Comparison of ENCODE assay signal across 9 mouse cellular contexts in the genomic region with DNA sequence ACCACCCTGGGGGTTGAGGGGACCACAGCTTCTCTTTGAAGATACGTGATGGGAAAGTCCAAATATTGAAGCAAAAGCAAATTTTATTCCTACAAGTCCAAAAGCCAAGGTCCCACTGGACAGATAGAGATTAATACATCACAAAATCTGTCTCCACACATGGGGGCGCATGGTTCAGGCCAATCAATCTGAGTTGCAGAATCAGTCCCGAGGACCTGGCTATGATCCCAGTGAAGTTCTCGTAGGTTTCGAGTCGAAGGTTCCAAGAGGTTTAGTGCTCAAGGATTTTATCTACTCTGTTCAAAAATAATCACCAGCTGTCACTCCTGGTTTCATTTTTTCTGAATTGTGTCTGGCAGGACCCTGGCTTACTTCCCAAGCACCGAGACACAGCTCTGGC. TPM values are rescaled to one million over a fixed set of nuclear protein-coding genes. Genes with fewer than 3 reads are reported as not detected.
A peak's percentile ranks its signal among the peaks of the same experiment; 100 is the strongest.
DNase-seq lines count a peak whose midpoint lies in the region; ATAC-seq lines count a peak whose summit lies in the region.
"Had no signal": no experiment of that assay in that cellular context is flagged by ENCODE, and none has a peak within 500 bp of the region (broad histone marks: within the 10 kb centered on the region; RNA-seq: fewer than 3 reads in every experiment).

No protein-coding gene starts in this region.

- H3K9ac ChIP-seq in heart, embryonic 12.5 days, result no peak overlapping the region
- no peak overlapping the region for H3K9ac ChIP-seq in hindbrain, embryonic 12.5 days
- peak overlapping the region; percentile 46; the same call in 1 of the 2 replicates for H3K9ac ChIP-seq in midbrain, embryonic 12.5 days (replicated peaks)

- H3K4me2 ChIP-seq in heart, embryonic 12.5 days, result peak overlapping the region; percentile 81
- peak overlapping the region; percentile 53 for H3K4me2 ChIP-seq in hindbrain, embryonic 12.5 days (replicated peaks)
- H3K4me2 ChIP-seq in midbrain, embryonic 12.5 days (replicated peaks), result peak overlapping the region; percentile 66

- WGBS in heart, embryonic 12.5 days, result 32% methylated on average over 7 of the region's 7 CpGs
- WGBS in hindbrain, embryonic 12.5 days, result 53% methylated on average over 7 of the region's 7 CpGs
- WGBS in midbrain, embryonic 12.5 days, result 49% methylated on average over 7 of the region's 7 CpGs

- no peaks in the 10 kb centered on the region for H3K36me3 ChIP-seq in heart, embryonic 12.5 days
- no peaks in the 10 kb centered on the region for H3K36me3 ChIP-seq in hindbrain, embryonic 12.5 days
- no peaks in the 10 kb centered on the region for H3K36me3 ChIP-seq in midbrain, embryonic 12.5 days

- peaks cover 13% of the 10 kb centered on the region for H3K27me3 ChIP-seq in heart, embryonic 12.5 days (replicated peaks)
- peaks cover 6% of the 10 kb centered on the region for H3K27me3 ChIP-seq in hindbrain, embryonic 12.5 days
- H3K27me3 ChIP-seq in midbrain, embryonic 12.5 days, result peaks cover 35% of the 10 kb centered on the region

- no peak for DNase-seq in heart, postnatal 14 days
- DNase-seq in urinary bladder, adult 2 months (ENCODE audit: low spot score), result no peak
- DNase-seq in adrenal gland, postnatal 25 days, result no peak
- no peak for DNase-seq in frontal cortex, postnatal 25 days (ENCODE audit: low spot score in 2 of 2)

- H3K4me1 ChIP-seq in heart, embryonic 12.5 days (replicated peaks), result peaks cover 35% of the 10 kb centered on the region
- peaks cover 16% of the 10 kb centered on the region for H3K4me1 ChIP-seq in brown adipose tissue, adult 24 weeks (ENCODE audit: control insufficient read depth, insufficient read depth, insufficient read length, low read length)
- peaks cover 21% of the 10 kb centered on the region for H3K4me1 ChIP-seq in hindbrain, embryonic 12.5 days
- peaks cover 27% of the 10 kb centered on the region for H3K4me1 ChIP-seq in midbrain, embryonic 12.5 days

- no peak for ATAC-seq in heart, embryonic 12.5 days (ENCODE audit: insufficient number of reproducible peaks, low FRiP score)
- no peak for ATAC-seq in hindbrain, embryonic 12.5 days (ENCODE audit: low FRiP score)
- no peak; the same call in 1 of the 2 replicates for ATAC-seq in midbrain, embryonic 12.5 days (ENCODE audit: low FRiP score, low read depth)

- peak overlapping the region; percentile 51 for H3K4me3 ChIP-seq in heart, embryonic 12.5 days
- peak overlapping the region; percentile 50 for H3K4me3 ChIP-seq in brown adipose tissue, adult 24 weeks (ENCODE audit: insufficient read depth, low read depth, low read length)
- peak overlapping the region; percentile 34; the same call in 1 of the 2 replicates for H3K4me3 ChIP-seq in hindbrain, embryonic 12.5 days
- no peak overlapping the region for H3K4me3 ChIP-seq in midbrain, embryonic 12.5 days

- no peak overlapping the region for H3K27ac ChIP-seq in heart, embryonic 12.5 days (ENCODE audit: poor library complexity, severe bottlenecking)
- H3K27ac ChIP-seq in brown adipose tissue, adult 24 weeks (replicated peaks; ENCODE audit: low read depth, low read length), result peak overlapping the region; percentile 61
- H3K27ac ChIP-seq in hindbrain, embryonic 12.5 days, result no peak overlapping the region
- no peak overlapping the region for H3K27ac ChIP-seq in midbrain, embryonic 12.5 days (replicated peaks)

- H3K9me3 ChIP-seq in heart, embryonic 12.5 days (replicated peaks), result no peaks in the 10 kb centered on the region
- H3K9me3 ChIP-seq in hindbrain, embryonic 12.5 days (replicated peaks), result no peaks in the 10 kb centered on the region
- no peaks in the 10 kb centered on the region for H3K9me3 ChIP-seq in midbrain, embryonic 12.5 days

- intact Hi-C loops in heart, postnatal 14 days (cut with DNase I), result no loop called here

RNA-seq across cellular contexts. Expression of a gene that starts 4.7 kb away (rescaled TPM):
- polyA plus RNA-seq in heart, embryonic 12.5 days (2016; fragmentation: Nextera tagmentation; extraction: Ambion mirVana), result 0.24 and 0.33 TPM in 2 replicates
- total RNA-seq in heart, postnatal 14 days (2021), result under 1 TPM in 1 of 2 experiments, not detected in 1; 0.15 TPM
- not detected in 2 replicates for polyA plus RNA-seq in brown adipose tissue, adult 24 weeks (2012; ENCODE audit: insufficient read depth, insufficient read length, missing spikeins)
- 0.41 TPM in 1 of 2 replicates, not detected in the other for polyA plus RNA-seq in hindbrain, embryonic 12.5 days (2016; fragmentation: Nextera tagmentation; extraction: Ambion mirVana)
- polyA plus RNA-seq in midbrain, embryonic 12.5 days (2016; fragmentation: Nextera tagmentation; extraction: Ambion mirVana), result 0.15 TPM in 1 of 2 replicates, not detected in the other
- 0.40 and 0.50 TPM in 2 replicates for polyA plus RNA-seq in urinary bladder, adult 2 months (2012; rRNA removed)
- 0.33 TPM in 1 of 2 replicates, not detected in the other for total RNA-seq in adrenal gland, postnatal 25 days (2021)

RNA-seq across cellular contexts. Expression of a gene that starts 30.4 kb away (rescaled TPM):
- polyA plus RNA-seq in heart, embryonic 12.5 days (2016; fragmentation: Nextera tagmentation; extraction: Ambion mirVana), result 1.7 and 3.0 TPM in 2 replicates
- total RNA-seq in heart, postnatal 14 days (2021), result 1 to 10 TPM in 1 of 2 experiments, under 1 TPM in 1; 0.63 to 2.0 TPM
- not detected in 2 replicates for polyA plus RNA-seq in brown adipose tissue, adult 24 weeks (2012; ENCODE audit: insufficient read depth, insufficient read length, missing spikeins)
- polyA plus RNA-seq in hindbrain, embryonic 12.5 days (2016; fragmentation: Nextera tagmentation; extraction: Ambion mirVana), result 3.3 and 4.4 TPM in 2 replicates
- polyA plus RNA-seq in midbrain, embryonic 12.5 days (2016; fragmentation: Nextera tagmentation; extraction: Ambion mirVana), result 1.2 TPM in 2 replicates
- polyA plus RNA-seq in urinary bladder, adult 2 months (2012; rRNA removed), result 0.66 and 1.2 TPM in 2 replicates
- 1.3 TPM in 1 of 2 replicates, not detected in the other for total RNA-seq in adrenal gland, postnatal 25 days (2021)

RNA-seq across cellular contexts. Expression of a gene that starts 39.4 kb away (rescaled TPM):
- not detected in 2 replicates for polyA plus RNA-seq in heart, embryonic 12.5 days (2016; fragmentation: Nextera tagmentation; extraction: Ambion mirVana)
- under 1 TPM in 1 of 2 experiments, not detected in 1; 0.17 TPM for total RNA-seq in heart, postnatal 14 days (2021)
- 1.4 TPM in 1 of 2 replicates, not detected in the other for polyA plus RNA-seq in brown adipose tissue, adult 24 weeks (2012; ENCODE audit: insufficient read depth, insufficient read length, missing spikeins)
- not detected in 2 replicates for polyA plus RNA-seq in hindbrain, embryonic 12.5 days (2016; fragmentation: Nextera tagmentation; extraction: Ambion mirVana)
- not detected in 2 replicates for polyA plus RNA-seq in midbrain, embryonic 12.5 days (2016; fragmentation: Nextera tagmentation; extraction: Ambion mirVana)
- polyA plus RNA-seq in urinary bladder, adult 2 months (2012; rRNA removed), result 3.7 and 6.3 TPM in 2 replicates
- total RNA-seq in adrenal gland, postnatal 25 days (2021), result 0.24 TPM in 1 of 2 replicates, not detected in the other
- total RNA-seq: left cerebral cortex, postnatal 10 days had no signal

RNA-seq across cellular contexts. Expression of a gene that starts 51.2 kb away (rescaled TPM):
- 351 and 387 TPM in 2 replicates for polyA plus RNA-seq in heart, embryonic 12.5 days (2016; fragmentation: Nextera tagmentation; extraction: Ambion mirVana)
- 100 to 1,000 TPM; 110 to 117 TPM for total RNA-seq in heart, postnatal 14 days (2021)
- 26.2 and 29.3 TPM in 2 replicates for polyA plus RNA-seq in brown adipose tissue, adult 24 weeks (2012; ENCODE audit: insufficient read depth, insufficient read length, missing spikeins)
- polyA plus RNA-seq in hindbrain, embryonic 12.5 days (2016; fragmentation: Nextera tagmentation; extraction: Ambion mirVana), result 53.2 and 64.5 TPM in 2 replicates
- 37.0 and 45.9 TPM in 2 replicates for polyA plus RNA-seq in midbrain, embryonic 12.5 days (2016; fragmentation: Nextera tagmentation; extraction: Ambion mirVana)
- polyA plus RNA-seq in urinary bladder, adult 2 months (2012; rRNA removed), result 139 and 175 TPM in 2 replicates
- total RNA-seq in adrenal gland, postnatal 25 days (2021), result 80.7 and 88.8 TPM in 2 replicates

RNA-seq across cellular contexts. Expression of a gene that starts 51.3 kb away (rescaled TPM):
- not detected in 2 replicates for polyA plus RNA-seq in heart, embryonic 12.5 days (2016; fragmentation: Nextera tagmentation; extraction: Ambion mirVana)
- total RNA-seq in heart, postnatal 14 days (2021), result not detected
- not detected in 2 replicates for polyA plus RNA-seq in brown adipose tissue, adult 24 weeks (2012; ENCODE audit: insufficient read depth, insufficient read length, missing spikeins)
- 0.34 TPM in 1 of 2 replicates, not detected in the other for polyA plus RNA-seq in hindbrain, embryonic 12.5 days (2016; fragmentation: Nextera tagmentation; extraction: Ambion mirVana)
- 0.31 TPM in 1 of 2 replicates, not detected in the other for polyA plus RNA-seq in midbrain, embryonic 12.5 days (2016; fragmentation: Nextera tagmentation; extraction: Ambion mirVana)
- not detected in 2 replicates for polyA plus RNA-seq in urinary bladder, adult 2 months (2012; rRNA removed)
- total RNA-seq in adrenal gland, postnatal 25 days (2021), result not detected in 2 replicates
- total RNA-seq: left cerebral cortex, postnatal 10 days had no signal
